Mouse (Mus musculus) stomach, embryonic 16.5 days (tissue): Measurements from ENCODE around the gene Slc2a9. TPM values are rescaled to one million over a fixed set of nuclear protein-coding genes. Genes with fewer than 3 reads are reported as not detected.

Experiments
- ATAC-seq: fragments of 200-750 bp; cut with Nextera tagmentation; 2 replicates; pipeline ENCODE4 v1.8.0; 2017; ENCODE audit warnings: moderate number of reproducible peaks, moderate TSS enrichment; ENCODE audit not compliant: insufficient read depth, low FRiP score
- H3K27ac ChIP-seq: fragments of 300-500 bp; sonication (generic); 2 replicates; pipeline ENCODE4 v1.5.1; 2014; ENCODE audit warnings: low read length
- H3K27me3 ChIP-seq: fragments of 300-500 bp; sonication (generic); 2 replicates; pipeline ENCODE4 v1.6.1; 2014; ENCODE audit warnings: low read length, control low read depth, mixed read lengths; ENCODE audit not compliant: control insufficient read depth, insufficient read depth
- H3K36me3 ChIP-seq: fragments of 300-500 bp; sonication (generic); 2 replicates; pipeline ENCODE4 v1.6.1; 2014; ENCODE audit warnings: low read length; ENCODE audit not compliant: control insufficient read depth, insufficient read depth
- H3K4me1 ChIP-seq: fragments of 300-500 bp; sonication (generic); 2 replicates; pipeline ENCODE4 v1.6.1; 2014; ENCODE audit warnings: low read length, control low read depth, mixed read lengths; ENCODE audit not compliant: control insufficient read depth, insufficient read depth
- H3K4me2 ChIP-seq: fragments of 300-500 bp; sonication (generic); 2 replicates; pipeline ENCODE4 v1.6.1; 2014; ENCODE audit warnings: low read depth, low read length, mixed read lengths
- H3K4me3 ChIP-seq: fragments of 300-500 bp; sonication (generic); replicated peaks from 2 replicates; pipeline ENCODE4 v1.5.1; 2014; ENCODE audit warnings: mild to moderate bottlenecking, low read length
- H3K9ac ChIP-seq: fragments of 300-500 bp; sonication (generic); 2 replicates; pipeline ENCODE4 v1.6.1; 2014; ENCODE audit warnings: low read length
- H3K9me3 ChIP-seq: fragments of 300-500 bp; sonication (generic); replicated peaks from 2 replicates; pipeline ENCODE4 v1.6.1; 2016; ENCODE audit warnings: low read length, control low read depth; ENCODE audit not compliant: control insufficient read depth
- WGBS: fragments of 180-500 bp; shearing (Covaris S2); extraction: QIAGEN DNeasy Blood & Tissue Kit; methylation state at CpG from one replicate; pipeline ENCODE4 v1.1.7; 2014; 5-methylcytosine and 5-hydroxymethylcytosine counted together
- polyA plus RNA-seq: library from polyadenylated mRNA; unstranded; fragments of >200 nt; fragmentation: Nextera tagmentation; extraction: Ambion mirVana; gene quantifications from 2 replicates; pipeline ENCODE4 v1.2.1, GENCODE M21; 2015

Slc2a9 gene
- polyA plus RNA-seq, 1 experiment from 2014 or later: 1.4 TPM

DNA sequence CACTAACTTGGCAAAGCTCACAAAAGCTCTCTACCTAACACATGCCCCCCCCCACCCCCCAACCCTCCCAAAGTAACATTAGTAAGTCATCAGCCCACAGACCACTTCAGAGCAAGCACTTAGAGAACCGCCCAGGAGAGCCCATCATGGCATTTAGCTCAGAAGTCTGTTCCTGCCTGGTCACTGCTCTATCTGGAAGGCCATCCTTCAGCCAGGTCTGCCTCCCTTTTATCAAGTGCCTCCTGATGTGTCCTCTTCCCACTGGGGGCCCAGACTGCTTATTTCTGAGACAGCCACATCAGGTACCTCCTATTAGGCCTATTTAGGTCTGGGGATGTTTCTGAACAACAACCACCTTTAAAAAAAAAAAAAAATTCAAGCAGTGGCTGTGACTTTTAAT, 38.0 kb upstream of the Slc2a9 start:
- no peak overlapping the region for H3K27ac ChIP-seq
- WGBS: 78% methylated on average over 1 of the region's 1 CpGs
- ATAC-seq: no peak
- H3K27me3 ChIP-seq: no peaks in the 10 kb centered on the region
- no peak overlapping the region for H3K4me2 ChIP-seq
- H3K4me3 ChIP-seq: no peak overlapping the region
- H3K4me1 ChIP-seq: no peaks in the 10 kb centered on the region
- H3K36me3 ChIP-seq: peaks cover 50% of the 10 kb centered on the region
- H3K9me3 ChIP-seq: no peaks in the 10 kb centered on the region
- H3K9ac ChIP-seq: no peak overlapping the region

DNA sequence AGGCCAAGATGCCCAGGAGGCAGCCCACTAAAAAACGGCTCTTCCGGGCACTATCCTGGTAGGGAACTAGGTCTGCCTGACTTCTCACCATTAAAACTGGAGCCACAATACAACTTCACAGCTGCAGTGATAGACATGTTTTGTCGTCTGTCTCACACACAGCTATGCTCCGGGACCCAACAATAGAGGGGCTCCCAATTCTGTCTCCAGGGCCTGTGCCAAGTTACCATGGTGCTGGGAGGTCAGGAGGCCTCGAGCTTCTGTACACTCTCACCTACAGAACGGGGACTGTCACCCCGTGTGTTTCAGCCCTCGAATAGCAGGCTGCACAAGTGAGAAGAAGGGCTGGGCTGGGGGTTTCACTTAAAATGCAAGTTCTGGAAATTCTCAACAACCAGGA, 35.6 kb upstream of the Slc2a9 start:
- Histone ChIP-seq H3K4me1 (no peaks in the 10 kb centered on the region), H3K27me3 (no peaks in the 10 kb centered on the region), H3K4me3 (no peak overlapping the region), H3K4me2 (no peak overlapping the region), H3K36me3 (peaks cover 63% of the 10 kb centered on the region), H3K9ac (no peak overlapping the region), H3K27ac (no peak overlapping the region), H3K9me3 (no peaks in the 10 kb centered on the region)
- ATAC-seq: no peak
- WGBS: 85% methylated on average over 8 of the region's 8 CpGs

DNA sequence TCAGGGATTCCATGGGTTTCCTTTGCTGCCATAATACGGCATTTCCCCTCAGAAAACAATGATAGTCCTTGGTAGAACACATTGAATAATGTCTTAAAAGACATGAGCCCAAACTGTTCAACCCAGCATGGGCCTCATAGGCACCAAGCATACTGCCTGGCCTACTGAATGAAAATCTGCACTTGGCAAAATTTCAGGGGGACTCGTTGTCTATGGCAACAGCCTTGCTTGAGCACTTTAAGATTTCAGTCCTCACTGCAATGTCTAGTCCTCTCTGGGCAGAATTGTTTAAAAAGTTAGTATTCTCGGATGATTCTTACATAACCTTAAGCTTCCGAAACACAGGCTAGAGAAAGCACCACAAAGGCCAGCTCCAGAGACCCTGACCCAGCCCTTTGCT, 34.9 kb upstream of the Slc2a9 start:
- no peak overlapping the region for H3K4me2 ChIP-seq
- H3K36me3 ChIP-seq: peaks cover 62% of the 10 kb centered on the region
- H3K4me3 ChIP-seq: no peak overlapping the region
- H3K27me3 ChIP-seq: no peaks in the 10 kb centered on the region
- no peak overlapping the region for H3K9ac ChIP-seq
- H3K4me1 ChIP-seq: no peaks in the 10 kb centered on the region
- H3K9me3 ChIP-seq: no peaks in the 10 kb centered on the region
- no peak overlapping the region for H3K27ac ChIP-seq
- ATAC-seq: no peak
- WGBS: 86% methylated on average over 4 of the region's 4 CpGs

DNA sequence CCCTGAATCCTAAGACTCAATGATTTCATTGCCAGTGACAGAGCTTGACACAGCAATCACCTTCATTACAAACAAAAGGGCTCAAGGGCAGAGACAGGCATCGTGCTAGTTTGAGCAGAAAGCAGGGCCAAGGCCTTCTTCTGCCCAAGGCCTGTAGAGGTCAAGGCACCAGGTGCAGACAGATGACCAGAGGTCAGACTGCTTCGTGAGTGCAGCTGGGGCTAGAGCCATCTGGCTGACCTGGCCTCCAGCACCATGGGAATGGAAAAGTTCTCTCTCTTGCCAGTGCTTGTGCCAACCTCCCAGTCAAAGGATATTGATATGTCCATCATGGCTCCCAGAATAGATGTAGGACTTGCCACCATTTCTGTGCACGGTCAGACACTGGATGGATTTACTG, 33.9 kb upstream of the Slc2a9 start:
- H3K27me3 ChIP-seq: no peaks in the 10 kb centered on the region
- H3K4me2 ChIP-seq: no peak overlapping the region
- WGBS: 86% methylated on average over 3 of the region's 3 CpGs
- no peak overlapping the region for H3K4me3 ChIP-seq
- no peak overlapping the region for H3K27ac ChIP-seq
- peaks cover 60% of the 10 kb centered on the region for H3K36me3 ChIP-seq
- H3K9ac ChIP-seq: no peak overlapping the region
- H3K4me1 ChIP-seq: no peaks in the 10 kb centered on the region
- ATAC-seq: no peak
- no peaks in the 10 kb centered on the region for H3K9me3 ChIP-seq

DNA sequence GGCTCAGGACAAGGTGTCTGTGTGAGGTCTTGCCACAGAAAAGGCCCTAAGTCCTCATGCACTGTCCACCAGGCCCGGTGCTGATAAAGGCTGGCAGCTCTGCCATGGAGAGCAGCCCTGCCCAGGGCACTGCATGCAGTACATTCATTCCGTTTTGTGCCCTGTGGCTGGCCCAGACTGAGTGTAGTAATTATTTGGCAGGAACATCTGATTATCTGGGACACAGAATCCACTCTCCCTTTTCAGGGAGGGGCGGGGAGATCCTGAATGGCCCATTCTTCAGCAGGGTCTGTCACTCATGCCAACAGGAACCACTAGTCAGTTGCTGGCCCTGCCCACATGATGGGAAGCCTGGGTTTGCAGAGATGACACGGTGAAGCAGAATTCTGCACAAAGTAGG, 29.1 kb upstream of the Slc2a9 start:
- 92% methylated on average over 4 of the region's 4 CpGs for WGBS

DNA sequence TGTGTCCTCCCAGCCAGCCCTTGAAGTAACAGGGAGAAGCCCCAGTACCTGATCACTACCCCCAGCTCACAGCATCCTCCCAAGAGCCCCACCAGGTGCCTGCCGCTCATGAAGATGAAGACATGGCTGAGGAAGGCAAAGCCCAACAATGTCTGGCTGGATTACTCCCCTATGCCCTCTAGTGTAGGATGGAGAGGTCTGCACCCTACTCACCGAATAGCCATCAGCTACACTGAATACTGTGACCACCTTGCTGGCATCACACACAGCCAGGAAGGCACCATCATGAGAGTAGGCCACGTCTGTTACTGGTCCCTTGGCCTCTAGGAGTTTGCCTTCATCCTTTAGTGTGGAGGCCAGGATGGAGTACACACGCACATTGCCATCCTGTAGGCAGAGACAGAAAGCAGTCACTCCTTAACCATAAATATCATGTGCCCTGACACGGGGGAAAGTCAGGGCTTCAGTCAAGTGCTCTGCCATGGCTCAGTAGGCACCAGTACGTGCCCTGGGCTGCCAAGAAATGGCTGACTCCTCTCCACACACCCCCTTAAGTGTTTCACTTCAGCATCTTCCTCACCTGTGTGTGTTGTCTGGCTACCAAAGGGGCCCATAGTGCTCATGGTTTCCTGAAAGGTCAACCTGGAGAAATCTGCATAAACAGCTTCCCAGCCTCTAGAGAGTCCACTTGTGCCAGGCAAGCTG, 26.9 kb upstream of the Slc2a9 start:
- H3K36me3 ChIP-seq: peaks cover 62% of the 10 kb centered on the region
- H3K4me3 ChIP-seq: no peak overlapping the region
- 74% methylated on average over 6 of the region's 6 CpGs for WGBS
- no peaks in the 10 kb centered on the region for H3K4me1 ChIP-seq
- H3K9me3 ChIP-seq: no peaks in the 10 kb centered on the region
- no peak overlapping the region for H3K4me2 ChIP-seq
- ATAC-seq: peak; percentile 57
- no peak overlapping the region for H3K9ac ChIP-seq
- H3K27ac ChIP-seq: no peak overlapping the region
- H3K27me3 ChIP-seq: no peaks in the 10 kb centered on the region

More for the DNA sequence above, 29.1 kb upstream of the Slc2a9 start:
- no peaks in the 10 kb centered on the region for H3K27me3 ChIP-seq
- no peak overlapping the region for H3K9ac ChIP-seq
- no peak overlapping the region for H3K27ac ChIP-seq
- peaks cover 72% of the 10 kb centered on the region for H3K36me3 ChIP-seq
- H3K4me2 ChIP-seq: no peak overlapping the region
- ATAC-seq: peak; percentile 36; the same call in 1 of the 2 replicates
- H3K4me1 ChIP-seq: no peaks in the 10 kb centered on the region
- no peak overlapping the region for H3K4me3 ChIP-seq
- H3K9me3 ChIP-seq: no peaks in the 10 kb centered on the region

DNA sequence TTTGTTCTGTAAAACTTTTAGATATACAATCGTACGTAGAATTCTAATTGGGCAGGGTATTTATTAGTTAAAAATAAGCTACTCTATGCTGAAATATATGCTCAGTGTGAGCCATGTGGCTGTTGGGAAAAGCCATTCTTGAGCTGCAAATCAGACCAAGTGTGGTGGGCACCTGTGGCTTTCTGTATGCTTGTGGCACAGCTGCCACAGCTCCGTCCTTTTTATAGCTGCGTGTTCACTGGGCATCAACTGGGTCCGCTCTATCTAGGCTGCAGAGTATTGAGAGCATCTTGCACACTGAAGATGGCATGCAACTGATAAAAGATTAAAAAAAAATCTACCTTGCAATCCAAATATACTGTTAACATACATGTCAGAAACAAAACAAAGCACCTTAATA, 20.0 kb upstream of the Slc2a9 start:
- Histone ChIP-seq H3K9me3 (no peaks in the 10 kb centered on the region), H3K27me3 (no peaks in the 10 kb centered on the region), H3K27ac (no peak overlapping the region), H3K4me3 (no peak overlapping the region), H3K4me2 (no peak overlapping the region), H3K4me1 (no peaks in the 10 kb centered on the region), H3K9ac (no peak overlapping the region), H3K36me3 (peaks cover 19% of the 10 kb centered on the region; the same call in 1 of the 2 replicates)
- 93% methylated on average over 5 of the region's 5 CpGs for WGBS
- ATAC-seq: no peak

DNA sequence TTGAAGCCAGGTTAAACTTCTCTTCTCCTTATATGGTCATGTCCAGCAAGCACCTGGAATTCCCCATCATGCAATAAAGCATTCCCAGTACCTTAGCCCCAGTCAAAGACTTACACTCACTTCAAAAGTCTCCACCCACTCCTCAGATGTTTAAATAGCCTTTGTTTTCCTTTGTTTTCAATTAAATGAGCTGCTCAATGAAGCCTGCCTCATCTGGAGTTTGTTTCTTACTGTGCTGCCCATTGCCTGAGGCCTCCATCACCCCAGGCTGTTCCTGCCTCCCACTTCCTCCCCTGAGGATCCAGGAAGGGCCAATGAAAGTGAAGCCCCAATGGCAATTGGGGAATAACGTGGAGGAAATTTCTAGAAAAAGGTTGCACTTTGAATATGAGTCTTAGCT, 17.9 kb upstream of the Slc2a9 start:
- WGBS: 46% methylated on average over 1 of the region's 1 CpGs
- ATAC-seq: no peak
- Histone ChIP-seq H3K4me1 (no peaks in the 10 kb centered on the region), H3K9ac (no peak overlapping the region), H3K9me3 (no peaks in the 10 kb centered on the region), H3K36me3 (peaks cover 2% of the 10 kb centered on the region; the same call in 1 of the 2 replicates), H3K27me3 (no peaks in the 10 kb centered on the region), H3K27ac (no peak overlapping the region), H3K4me3 (no peak overlapping the region), H3K4me2 (no peak overlapping the region)

DNA sequence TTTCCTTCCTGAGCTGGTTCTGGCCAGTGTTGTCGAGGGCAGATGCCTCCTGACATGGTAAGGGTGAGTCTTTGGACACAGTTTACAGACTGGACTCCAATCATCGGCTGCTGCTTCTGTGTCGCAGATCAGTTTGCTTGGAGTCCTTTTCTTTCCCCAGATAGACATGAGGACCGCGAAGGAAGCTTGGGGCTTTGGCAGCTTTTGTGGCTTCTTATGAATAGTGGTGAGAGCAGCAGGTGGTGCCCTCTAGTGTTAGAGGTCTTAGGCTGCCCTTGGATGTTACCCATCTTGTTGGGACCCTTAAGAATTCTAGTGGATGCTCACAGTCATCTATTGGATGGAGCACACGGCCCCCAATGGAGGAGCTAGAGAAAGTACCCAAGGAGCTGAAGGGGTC, 13.3 kb upstream of the Slc2a9 start:
- no peak for ATAC-seq
- H3K27ac ChIP-seq: no peak overlapping the region
- H3K9me3 ChIP-seq: no peaks in the 10 kb centered on the region
- no peak overlapping the region for H3K4me3 ChIP-seq
- H3K27me3 ChIP-seq: no peaks in the 10 kb centered on the region
- no peaks in the 10 kb centered on the region for H3K36me3 ChIP-seq
- no peak overlapping the region for H3K4me2 ChIP-seq
- H3K9ac ChIP-seq: no peak overlapping the region
- H3K4me1 ChIP-seq: no peaks in the 10 kb centered on the region
- 51% methylated on average over 6 of the region's 6 CpGs for WGBS
